Mouse (Mus musculus) lung, embryonic 15.5 days (tissue): Measurements from ENCODE around the gene Gm21188. TPM values are rescaled to one million over a fixed set of nuclear protein-coding genes. Genes with fewer than 3 reads are reported as not detected.
"Not testable (repeated sequence)": the region's sequence is repeated elsewhere in the genome, so short reads cannot be mapped to it uniquely, and the experiment has no call there.

Experiments used
- ATAC-seq: fragments of 200-750 bp; cut with Nextera tagmentation; 2 replicates; pipeline ENCODE4 v1.8.0; 2017; ENCODE audit warnings: moderate number of reproducible peaks, borderline replicate concordance; ENCODE audit not compliant: low FRiP score, low TSS enrichment; ENCODE audit errors: extremely low read depth
- H3K27ac ChIP-seq: fragments of 300-500 bp; sonication (generic); 2 replicates; pipeline ENCODE4 v1.5.1; 2015; ENCODE audit warnings: moderate library complexity, mild to moderate bottlenecking, inconsistent platforms
- H3K27me3 ChIP-seq: fragments of 300-500 bp; sonication (generic); 2 replicates; pipeline ENCODE4 v1.6.1; 2015; ENCODE audit warnings: inconsistent platforms
- H3K36me3 ChIP-seq: fragments of 300-500 bp; sonication (generic); 2 replicates; pipeline ENCODE4 v1.6.1; 2015; ENCODE audit warnings: inconsistent platforms
- H3K4me1 ChIP-seq: fragments of 300-500 bp; sonication (generic); 2 replicates; pipeline ENCODE4 v1.6.1; 2015; ENCODE audit warnings: inconsistent platforms
- H3K4me2 ChIP-seq: fragments of 300-500 bp; sonication (generic); 2 replicates; pipeline ENCODE4 v1.6.1; 2015; ENCODE audit warnings: inconsistent platforms, mild to moderate bottlenecking, moderate library complexity
- H3K4me3 ChIP-seq: fragments of 300-500 bp; sonication (generic); 2 replicates; pipeline ENCODE4 v1.5.1; 2015; ENCODE audit warnings: mild to moderate bottlenecking, inconsistent platforms
- H3K9ac ChIP-seq: fragments of 300-500 bp; sonication (generic); 2 replicates; pipeline ENCODE4 v1.6.1; 2015; ENCODE audit warnings: inconsistent platforms
- H3K9me3 ChIP-seq: fragments of 300-500 bp; sonication (generic); 2 replicates; pipeline ENCODE4 v1.6.1; 2016; ENCODE audit warnings: inconsistent platforms
- WGBS: fragments of 180-500 bp; shearing (Covaris S2); methylation state at CpG from one replicate; pipeline ENCODE4 v1.1.7; 2015; 5-methylcytosine and 5-hydroxymethylcytosine counted together
- polyA plus RNA-seq: library from polyadenylated mRNA; unstranded; fragments of >200 nt; fragmentation: Nextera tagmentation; extraction: Ambion mirVana; gene quantifications from 2 replicates; pipeline ENCODE4 v1.2.1, GENCODE M21; 2015

Gene Gm21188
- not detected in 2 replicates for polyA plus RNA-seq

DNA sequence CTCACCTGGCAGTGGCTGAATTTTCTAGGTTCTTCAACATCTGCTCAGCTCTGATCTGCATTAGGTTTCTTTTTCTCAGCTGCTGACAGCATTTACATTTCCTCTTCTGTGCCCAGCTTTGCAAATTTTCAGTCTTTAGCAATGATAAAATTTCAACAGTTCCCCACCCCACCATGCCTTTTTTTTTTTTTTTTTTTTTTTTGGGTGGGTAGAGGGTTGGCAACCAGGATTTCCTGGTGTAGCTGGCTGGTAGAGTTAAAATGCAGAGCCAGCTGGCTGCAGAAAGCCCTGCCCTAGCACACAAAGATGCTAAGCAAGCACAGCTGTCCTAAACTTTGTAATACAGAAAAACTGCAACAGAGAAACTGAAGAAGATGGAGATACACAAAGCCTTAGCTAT is at the start of gene Gm21188:
Gene Gm21188, minus strand, starts transcription at position 110 of the 400 bp plus-strand sequence.
- not testable (repeated sequence) for H3K4me1 ChIP-seq, H3K9ac ChIP-seq, H3K4me3 ChIP-seq, H3K4me2 ChIP-seq, H3K36me3 ChIP-seq, ATAC-seq, H3K9me3 ChIP-seq, H3K27ac ChIP-seq, H3K27me3 ChIP-seq

DNA sequence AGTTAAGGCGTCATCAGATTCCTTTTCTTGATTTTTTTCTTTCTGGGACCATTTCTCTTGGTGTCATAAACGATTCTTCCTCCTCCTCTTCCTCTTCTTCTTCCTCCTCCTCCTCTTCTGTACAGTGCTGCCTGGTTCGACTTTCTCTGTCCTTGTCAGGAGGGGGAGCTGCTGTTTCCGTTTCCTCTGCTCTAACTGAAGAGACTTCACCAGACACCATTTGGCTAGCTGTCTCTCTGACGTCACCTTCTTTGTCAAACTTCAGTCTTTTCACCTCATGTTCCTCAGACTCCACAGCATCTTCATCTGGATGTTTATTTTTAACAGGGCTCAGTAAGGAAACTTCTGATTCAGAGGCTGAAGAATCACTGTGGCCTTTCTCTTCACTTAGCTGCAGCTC is 47.3 kb upstream of the Gm21188 start:
- no CpG with 5 or more reads among the region's 5 CpGs for WGBS
- H3K4me3 ChIP-seq, H3K4me1 ChIP-seq, H3K27me3 ChIP-seq, H3K27ac ChIP-seq, H3K36me3 ChIP-seq, H3K4me2 ChIP-seq, H3K9me3 ChIP-seq, H3K9ac ChIP-seq, ATAC-seq: not testable (repeated sequence)

DNA sequence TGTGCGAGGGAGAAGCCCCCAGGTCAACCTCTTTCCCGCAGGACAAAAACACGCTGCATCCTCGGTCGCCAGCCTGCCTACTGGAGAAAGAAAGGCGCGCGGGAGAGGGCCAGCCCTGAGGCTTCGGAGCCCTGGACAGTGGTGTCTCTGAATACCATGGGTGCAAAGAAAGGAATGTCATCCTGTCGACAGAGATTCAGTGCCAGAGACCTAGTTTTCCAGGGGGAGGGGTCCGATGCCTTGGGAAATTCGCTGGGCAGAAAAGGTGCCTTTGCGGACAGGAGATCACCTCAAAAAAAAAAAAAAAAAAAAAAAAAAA is 44.9 kb upstream of the Gm21188 start:
- H3K36me3 ChIP-seq, H3K4me1 ChIP-seq, H3K4me2 ChIP-seq, H3K9ac ChIP-seq, H3K9me3 ChIP-seq, H3K4me3 ChIP-seq, H3K27me3 ChIP-seq, H3K27ac ChIP-seq: not testable (repeated sequence)
- peak; percentile 10; the same call in 1 of the 2 replicates for ATAC-seq
- WGBS = under 1% methylated on average over 9 of the region's 13 CpGs

DNA sequence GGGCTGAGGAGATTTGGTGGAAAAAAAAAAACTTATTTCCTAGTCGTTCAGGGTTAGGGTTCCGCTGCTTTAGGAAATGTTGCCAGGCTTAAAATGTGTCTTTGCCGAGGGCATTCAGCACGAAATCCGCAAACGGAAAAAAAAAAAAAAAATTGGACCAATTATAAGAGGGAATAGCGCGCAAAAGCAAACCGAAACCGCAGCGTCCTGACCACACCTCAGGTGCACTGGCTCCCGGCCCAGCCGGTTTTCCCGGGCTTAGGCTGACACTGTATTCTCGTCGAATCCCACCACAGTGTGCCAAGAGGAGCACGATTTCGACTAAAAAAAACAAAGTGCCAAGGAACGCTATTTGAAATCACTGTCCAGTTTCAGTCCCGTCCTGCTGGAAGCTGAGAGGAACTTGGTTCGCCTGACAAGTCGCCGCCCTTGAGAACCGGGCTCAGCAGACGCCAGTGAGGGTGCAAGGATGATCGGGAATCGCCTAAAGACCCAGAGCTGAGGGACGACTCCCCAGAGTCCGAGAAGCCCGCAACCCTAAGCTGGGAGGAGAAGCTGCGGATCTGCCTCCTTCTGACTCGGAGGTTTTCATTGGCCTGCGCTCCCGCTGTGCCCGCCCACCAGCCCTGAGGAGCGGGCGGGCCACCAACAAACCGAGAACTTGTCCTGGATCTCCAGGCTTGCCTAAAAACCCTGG is 44.4 kb upstream of the Gm21188 start:
- peak; percentile 82 for ATAC-seq
- H3K36me3 ChIP-seq, H3K9ac ChIP-seq, H3K27me3 ChIP-seq, H3K27ac ChIP-seq, H3K4me1 ChIP-seq, H3K9me3 ChIP-seq: not testable (repeated sequence)
- under 1% methylated on average over 25 of the region's 38 CpGs for WGBS
- Histone ChIP-seq H3K4me3 (peak overlapping the region; percentile 28), H3K4me2 (peak overlapping the region; percentile 43)

DNA sequence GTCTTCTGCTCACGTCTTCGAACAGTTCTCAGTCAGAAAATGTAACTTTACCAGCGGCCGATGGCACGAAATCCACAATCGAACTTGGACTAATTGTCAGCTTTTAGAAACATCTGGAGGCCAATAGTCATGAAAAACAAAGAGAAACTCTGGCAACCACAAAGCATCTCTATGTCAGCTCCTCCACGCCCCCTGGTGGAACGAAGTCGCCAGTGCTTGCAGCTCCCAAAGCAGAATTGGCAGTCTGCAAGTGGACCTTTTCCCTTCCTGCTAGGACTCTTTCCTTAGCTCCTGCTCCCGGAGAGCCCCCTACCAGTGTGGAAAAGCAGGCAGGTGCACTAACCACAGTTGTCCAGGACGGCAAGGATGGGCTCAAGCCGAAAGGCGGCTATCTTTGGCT is 41.0 kb upstream of the Gm21188 start:
- not testable (repeated sequence) for H3K27me3 ChIP-seq, H3K4me1 ChIP-seq, H3K9me3 ChIP-seq, H3K4me3 ChIP-seq, H3K9ac ChIP-seq, H3K4me2 ChIP-seq, H3K27ac ChIP-seq, H3K36me3 ChIP-seq, ATAC-seq
- no CpG with 5 or more reads among the region's 13 CpGs for whole genome bisulfite sequencing

DNA sequence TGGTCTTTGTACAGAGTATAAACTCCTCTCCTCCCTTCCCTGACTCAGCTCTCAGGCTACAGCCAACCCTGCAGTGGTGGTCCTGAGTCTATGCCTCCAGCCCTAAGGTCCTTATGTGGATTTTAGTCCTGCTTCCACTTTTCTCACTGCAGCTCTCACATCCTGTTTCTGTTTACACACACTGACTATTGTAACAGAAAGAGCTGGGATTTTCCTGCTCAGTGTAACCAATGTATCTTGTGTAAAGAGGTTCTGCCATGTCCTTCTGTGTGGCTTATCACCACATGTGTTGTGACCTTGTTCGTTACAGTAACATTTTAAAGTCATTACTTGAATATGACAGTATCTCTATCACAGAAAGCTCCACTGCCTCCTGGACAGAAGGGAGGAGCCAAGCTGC is 27.6 kb upstream of the Gm21188 start:
- H3K4me1 ChIP-seq, H3K4me3 ChIP-seq, H3K9me3 ChIP-seq, H3K9ac ChIP-seq, H3K27me3 ChIP-seq, ATAC-seq, H3K4me2 ChIP-seq, H3K36me3 ChIP-seq, H3K27ac ChIP-seq: not testable (repeated sequence)
- WGBS = no CpG with 5 or more reads among the region's 1 CpGs

DNA sequence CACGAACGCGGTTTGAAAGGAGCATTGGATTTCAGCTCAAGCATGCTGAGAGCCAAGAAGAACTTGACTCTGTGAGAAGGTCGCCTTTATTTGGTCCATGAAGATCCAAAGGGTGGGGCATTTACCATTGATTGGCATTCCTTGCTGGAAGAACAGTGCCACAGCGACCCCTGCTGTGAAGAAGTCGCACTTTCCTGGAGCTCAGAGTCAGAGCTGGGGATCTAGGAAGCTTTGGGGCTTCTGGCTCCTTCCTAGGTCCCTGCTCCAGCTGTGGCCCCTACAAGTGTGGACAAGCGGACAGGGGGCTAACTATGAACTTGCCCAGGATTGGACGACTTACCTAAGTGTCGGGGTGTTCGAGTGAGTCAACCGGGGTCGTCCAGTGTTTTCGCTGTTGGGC is 18.9 kb upstream of the Gm21188 start:
- WGBS = no CpG with 5 or more reads among the region's 13 CpGs
- H3K9me3 ChIP-seq, H3K4me3 ChIP-seq, H3K4me1 ChIP-seq, H3K27me3 ChIP-seq, ATAC-seq, H3K9ac ChIP-seq, H3K4me2 ChIP-seq, H3K27ac ChIP-seq, H3K36me3 ChIP-seq: not testable (repeated sequence)

DNA sequence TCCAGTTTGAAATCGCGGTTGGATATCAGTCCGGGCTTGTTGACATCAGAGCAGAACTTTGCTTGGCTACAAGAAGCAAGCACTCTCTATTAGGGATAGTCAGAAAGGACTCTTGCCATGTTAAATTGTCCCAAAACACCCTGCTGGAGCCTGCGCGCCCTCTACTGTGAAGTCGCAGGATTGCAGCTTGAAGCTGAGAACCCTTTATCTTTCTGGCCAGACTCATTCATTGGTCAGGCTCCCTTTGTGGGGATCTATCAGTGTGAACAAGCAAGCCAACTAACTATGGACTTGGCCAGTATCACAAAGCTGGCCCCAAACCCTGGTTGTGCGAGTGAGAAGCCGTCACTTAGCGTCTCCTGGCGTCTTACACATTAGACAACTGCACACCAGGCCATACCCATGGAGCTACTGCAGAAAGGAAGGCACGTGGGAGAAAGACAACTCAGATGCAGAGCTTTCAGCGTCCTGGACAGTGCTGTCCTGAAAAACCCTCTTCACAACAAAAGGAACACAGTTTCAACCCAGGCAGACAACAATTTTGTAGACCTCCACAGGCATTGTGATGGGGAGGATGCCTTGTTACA is 18.1 kb upstream of the Gm21188 start:
- not testable (repeated sequence) for H3K9ac ChIP-seq, H3K36me3 ChIP-seq, H3K4me1 ChIP-seq, H3K9me3 ChIP-seq, H3K4me2 ChIP-seq, H3K27me3 ChIP-seq, ATAC-seq, H3K4me3 ChIP-seq, H3K27ac ChIP-seq
- no CpG with 5 or more reads among the region's 12 CpGs for WGBS

DNA sequence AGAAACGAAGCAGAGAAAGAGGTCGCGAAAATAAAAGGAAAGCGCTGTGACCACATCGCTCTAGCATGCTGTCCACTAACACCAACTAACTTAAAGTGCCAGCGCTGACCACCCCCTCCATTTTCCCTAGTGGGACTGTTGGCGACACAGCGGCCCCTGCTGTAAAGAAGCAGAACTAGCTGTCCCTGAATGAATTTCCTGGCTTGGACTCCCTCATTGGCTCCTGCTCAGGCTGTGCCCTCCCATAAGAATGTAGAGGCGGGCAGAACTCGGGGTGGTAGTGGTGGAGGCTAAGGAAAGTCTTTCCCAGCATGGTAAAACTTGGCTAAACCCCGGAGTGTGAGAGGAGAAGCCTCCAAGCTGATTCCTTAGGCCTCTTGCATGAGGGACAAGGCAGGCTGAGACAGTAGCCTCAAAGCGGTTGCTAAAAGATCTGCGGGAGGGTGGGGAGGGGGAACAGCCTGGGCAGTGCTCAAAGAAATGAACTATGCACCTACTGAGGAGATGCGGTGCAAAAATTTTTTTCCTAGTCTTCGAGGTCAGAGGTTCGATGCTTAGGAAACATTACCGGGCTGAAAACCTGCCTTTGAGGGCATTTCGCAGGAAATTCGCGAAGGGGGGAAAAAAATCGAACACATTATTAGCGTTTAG is 11.6 kb upstream of the Gm21188 start:
- WGBS = no CpG with 5 or more reads among the region's 22 CpGs
- not testable (repeated sequence) for H3K36me3 ChIP-seq, H3K4me1 ChIP-seq, H3K9ac ChIP-seq, H3K4me2 ChIP-seq, H3K4me3 ChIP-seq, H3K27ac ChIP-seq, H3K27me3 ChIP-seq, H3K9me3 ChIP-seq
- peak; percentile 65; the same call in 1 of the 2 replicates for ATAC-seq

DNA sequence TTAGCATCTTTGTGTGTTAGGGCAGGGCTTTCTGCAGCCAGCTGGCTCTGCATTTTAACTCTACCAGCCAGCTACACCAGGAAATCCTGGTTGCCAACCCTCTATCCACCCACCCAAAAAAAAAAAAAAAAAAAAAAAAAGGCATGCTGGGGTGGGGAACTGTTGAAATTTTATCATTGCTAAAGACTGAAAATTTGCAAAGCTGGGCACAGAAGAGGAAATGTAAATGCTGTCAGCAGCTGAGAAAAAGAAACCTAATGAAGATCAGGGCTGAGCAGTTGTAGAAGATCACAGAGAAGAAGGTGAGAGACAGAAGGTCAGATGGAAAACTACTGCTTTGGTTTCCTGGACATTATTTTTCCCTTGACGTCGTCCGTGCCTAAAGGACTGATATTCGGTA is 10.9 kb upstream of the Gm21188 start:
- WGBS = no CpG with 5 or more reads among the region's 4 CpGs
- H3K9me3 ChIP-seq = not testable (repeated sequence)

DNA sequence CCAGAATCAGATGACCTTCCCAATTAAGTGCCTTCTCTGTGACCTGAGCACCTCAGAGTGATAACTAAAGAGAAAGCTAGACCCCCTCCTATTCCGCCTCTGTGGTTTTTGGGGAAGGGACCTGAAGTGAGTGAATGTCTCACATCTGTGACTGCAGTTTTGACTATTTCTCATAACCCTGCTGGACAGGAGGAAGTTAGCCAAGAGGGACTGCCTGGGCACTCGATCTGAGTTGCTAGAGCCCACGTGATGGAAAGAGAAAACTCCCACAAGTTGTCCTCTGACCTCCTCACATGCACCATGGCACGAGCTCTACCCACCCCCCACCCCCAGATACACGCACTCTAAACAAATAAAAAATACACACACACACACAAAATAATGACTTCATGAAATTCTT is 3.4 kb downstream of the Gm21188 start:
- WGBS = no CpG with 5 or more reads among the region's 5 CpGs
- not testable (repeated sequence) for H3K4me1 ChIP-seq, H3K9me3 ChIP-seq, H3K4me3 ChIP-seq, H3K4me2 ChIP-seq, ATAC-seq, H3K36me3 ChIP-seq, H3K27ac ChIP-seq, H3K9ac ChIP-seq, H3K27me3 ChIP-seq

More for the DNA sequence above, 10.9 kb upstream of the Gm21188 start:
- not testable (repeated sequence) for H3K27ac ChIP-seq, ATAC-seq, H3K4me2 ChIP-seq, H3K36me3 ChIP-seq, H3K4me1 ChIP-seq, H3K4me3 ChIP-seq, H3K27me3 ChIP-seq, H3K9ac ChIP-seq

DNA sequence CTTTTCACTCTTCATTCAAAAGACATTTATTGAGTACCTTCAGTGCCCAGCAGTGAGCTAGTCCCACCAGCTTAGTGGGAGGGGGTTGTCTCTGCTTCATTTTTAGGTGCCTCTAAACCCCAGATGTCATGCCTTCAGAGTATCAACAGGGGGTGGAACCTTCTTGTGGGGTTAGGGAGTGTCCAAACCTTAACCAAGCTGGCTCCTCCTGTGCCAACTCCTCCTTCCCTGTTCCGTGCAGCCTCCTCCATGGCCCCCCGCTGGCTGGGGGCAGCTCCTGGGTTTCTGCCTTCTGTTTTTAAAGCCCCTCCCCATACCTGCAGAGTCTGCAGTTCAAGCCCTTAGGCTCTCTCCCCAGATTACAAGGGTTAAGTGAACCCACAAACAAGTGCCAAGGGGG is 3.8 kb downstream of the Gm21188 start:
- not testable (repeated sequence) for H3K4me2 ChIP-seq, H3K27me3 ChIP-seq, H3K4me1 ChIP-seq, H3K27ac ChIP-seq, H3K4me3 ChIP-seq, H3K9ac ChIP-seq, H3K36me3 ChIP-seq, H3K9me3 ChIP-seq, ATAC-seq
- no CpG with 5 or more reads among the region's 2 CpGs for WGBS
